Mouse (Mus musculus): ENCODE results near the gene Mtap. TPM values are rescaled to one million over a fixed set of nuclear protein-coding genes. Genes with fewer than 3 reads are reported as not detected.

The Mtap gene
- polyA plus RNA-seq, 1 experiment, result 66.0 TPM

DNA sequence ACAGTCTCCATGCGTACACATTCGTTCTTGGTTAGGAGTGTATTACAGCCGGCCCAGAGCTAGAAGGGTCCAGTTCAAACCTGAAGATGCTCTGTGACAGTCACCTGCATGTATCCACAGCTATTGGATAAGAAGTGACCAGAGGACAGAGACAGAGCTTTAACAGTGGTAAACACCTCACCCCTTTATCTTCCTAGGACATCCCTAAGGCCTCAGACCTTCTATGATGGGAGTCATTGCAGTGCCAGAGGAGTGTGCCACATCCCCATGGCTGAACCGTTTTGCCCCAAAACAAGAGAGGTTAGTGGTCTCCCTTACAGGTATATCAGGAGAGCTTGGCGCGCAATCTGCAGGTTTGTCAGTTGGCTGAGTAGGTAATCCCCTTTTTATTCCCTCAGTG is 34.0 kb downstream of the Mtap start:
- no peak overlapping the region for H3K9ac ChIP-seq (ENCODE audit: low read depth, poor library complexity, severe bottlenecking)
- TF ChIP-seq POLR2A (IDR thresholded peaks at IDR 0.05; ENCODE audit: insufficient read depth, low read length) (no peak), CTCF (IDR thresholded peaks at IDR 0.05; ENCODE audit: low read depth, low read length) (no peak), EP300 (IDR thresholded peaks at IDR 0.05; ENCODE audit: insufficient read depth, low read depth, low read length) (no peak)
- H3K4me1 ChIP-seq (ENCODE audit: control insufficient read depth, insufficient read depth, low read length), result peaks cover 1% of the 10 kb centered on the region
- H3K9me3 ChIP-seq (replicated peaks; ENCODE audit: control insufficient read depth, insufficient read depth, low read length, poor library complexity, severe bottlenecking), result peaks cover 10% of the 10 kb centered on the region; the same call in 1 of the 2 replicates
- H3K36me3 ChIP-seq (ENCODE audit: control insufficient read depth, insufficient read depth, low read length, poor library complexity, severe bottlenecking), result peaks cover 50% of the 10 kb centered on the region
- H3K4me3 ChIP-seq (ENCODE audit: low read depth, low read length), result no peak overlapping the region
- no peaks in the 10 kb centered on the region for H3K27me3 ChIP-seq (ENCODE audit: control insufficient read depth, insufficient read depth, low read length, poor library complexity, severe bottlenecking)
- no peak overlapping the region for H3K27ac ChIP-seq (ENCODE audit: insufficient read depth, low read length)

DNA sequence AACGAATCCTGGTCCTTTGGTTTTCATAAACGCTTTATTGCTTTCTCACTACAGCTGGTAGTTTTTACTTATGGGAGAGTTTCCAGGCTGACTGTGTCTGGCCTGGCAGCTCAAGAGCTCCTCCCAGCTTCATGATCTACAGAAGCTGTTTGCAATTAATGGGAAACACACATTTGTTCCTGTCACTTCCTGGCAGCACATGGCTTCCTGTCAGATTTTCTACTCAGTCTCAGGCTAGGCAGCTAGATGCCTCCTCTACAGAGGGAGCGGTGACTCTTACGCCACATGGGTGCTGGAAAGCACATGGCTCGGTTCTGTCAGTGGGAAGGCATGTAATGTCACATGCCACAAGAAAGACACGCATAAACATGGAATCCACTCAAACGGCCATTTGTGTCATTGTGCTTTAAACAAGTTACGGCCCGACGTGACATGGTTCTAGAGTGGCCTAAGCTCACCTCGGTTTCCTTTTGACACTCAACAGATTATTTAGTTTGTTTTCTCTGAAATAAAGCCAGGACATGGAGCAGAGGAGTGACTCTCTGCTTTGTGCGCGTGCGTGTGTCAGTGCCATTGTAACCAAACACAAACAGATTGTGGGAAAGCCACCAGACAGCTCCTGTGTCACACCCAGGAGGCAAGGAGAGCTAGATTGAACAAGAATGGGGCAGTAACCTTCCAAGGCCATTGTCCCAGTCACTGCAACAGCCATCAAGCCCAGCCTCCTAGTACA is 36.1 kb downstream of the Mtap start:
- no peak for TF ChIP-seq POLR2A (IDR thresholded peaks at IDR 0.05; ENCODE audit: insufficient read depth, low read length)
- TF ChIP-seq CTCF (IDR thresholded peaks at IDR 0.05; ENCODE audit: low read depth, low read length), result no peak
- no peak for TF ChIP-seq EP300 (IDR thresholded peaks at IDR 0.05; ENCODE audit: insufficient read depth, low read depth, low read length)
- Histone ChIP-seq H3K9me3 (replicated peaks; ENCODE audit: control insufficient read depth, insufficient read depth, low read length, poor library complexity, severe bottlenecking) (peaks cover 10% of the 10 kb centered on the region; the same call in 1 of the 2 replicates), H3K9ac (ENCODE audit: low read depth, poor library complexity, severe bottlenecking) (no peak overlapping the region), H3K27ac (ENCODE audit: insufficient read depth, low read length) (no peak overlapping the region), H3K4me1 (ENCODE audit: control insufficient read depth, insufficient read depth, low read length) (peaks cover 1% of the 10 kb centered on the region), H3K4me3 (ENCODE audit: low read depth, low read length) (no peak overlapping the region), H3K27me3 (ENCODE audit: control insufficient read depth, insufficient read depth, low read length, poor library complexity, severe bottlenecking) (no peaks in the 10 kb centered on the region), H3K36me3 (ENCODE audit: control insufficient read depth, insufficient read depth, low read length, poor library complexity, severe bottlenecking) (peaks cover 48% of the 10 kb centered on the region)

DNA sequence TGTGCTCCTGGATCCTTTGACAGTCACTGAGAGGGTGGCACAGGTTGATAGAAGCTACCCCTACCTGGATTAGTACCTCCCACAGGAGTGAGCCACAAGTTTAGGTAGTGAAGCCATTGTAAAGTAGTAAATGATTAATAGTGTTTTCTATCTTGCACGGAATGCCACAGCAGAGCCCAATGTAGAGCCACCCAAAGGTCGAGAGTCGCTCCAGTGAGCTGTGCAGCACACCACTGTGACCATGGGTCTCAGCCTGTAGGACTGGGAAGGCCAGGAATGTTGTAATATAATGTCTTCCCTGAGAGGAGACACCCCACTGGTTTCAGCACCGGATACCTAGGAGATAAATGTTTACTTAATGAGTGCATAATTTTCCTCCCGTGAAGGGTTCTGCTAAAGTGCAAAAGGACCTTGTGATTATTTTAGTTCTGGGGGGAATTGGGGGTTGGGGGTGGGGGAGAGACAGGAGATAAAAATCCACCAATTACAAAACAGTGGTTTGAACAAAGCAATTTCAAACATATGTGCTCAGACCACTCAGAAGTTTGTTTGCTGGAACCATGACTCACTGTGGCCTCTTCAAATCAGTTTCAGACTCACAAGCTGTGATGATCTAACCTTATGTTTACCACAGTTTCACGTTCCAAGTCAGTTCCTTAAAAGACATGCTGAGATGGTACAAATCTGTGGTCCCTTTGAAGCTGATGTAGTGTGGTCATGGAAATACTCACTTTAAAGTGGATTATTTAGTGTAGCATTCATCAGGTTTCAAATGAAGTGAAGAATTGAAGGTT is 40.8 kb downstream of the Mtap start:
- H3K27ac ChIP-seq (ENCODE audit: insufficient read depth, low read length), result no peak overlapping the region
- peaks cover 44% of the 10 kb centered on the region for H3K36me3 ChIP-seq (ENCODE audit: control insufficient read depth, insufficient read depth, low read length, poor library complexity, severe bottlenecking)
- H3K4me1 ChIP-seq (ENCODE audit: control insufficient read depth, insufficient read depth, low read length), result no peaks in the 10 kb centered on the region
- peaks cover 13% of the 10 kb centered on the region; the same call in 1 of the 2 replicates for H3K9me3 ChIP-seq (replicated peaks; ENCODE audit: control insufficient read depth, insufficient read depth, low read length, poor library complexity, severe bottlenecking)
- no peaks in the 10 kb centered on the region for H3K27me3 ChIP-seq (ENCODE audit: control insufficient read depth, insufficient read depth, low read length, poor library complexity, severe bottlenecking)
- no peak overlapping the region for H3K4me3 ChIP-seq (ENCODE audit: low read depth, low read length)
- TF ChIP-seq EP300 (IDR thresholded peaks at IDR 0.05; ENCODE audit: insufficient read depth, low read depth, low read length) (no peak), POLR2A (IDR thresholded peaks at IDR 0.05; ENCODE audit: insufficient read depth, low read length) (no peak), CTCF (IDR thresholded peaks at IDR 0.05; ENCODE audit: low read depth, low read length) (no peak)
- H3K9ac ChIP-seq (ENCODE audit: low read depth, poor library complexity, severe bottlenecking), result no peak overlapping the region

GRCm38 (mm10) chr4:89180121-89180520 is 43.2 kb downstream of the Mtap start:
- no peaks in the 10 kb centered on the region for H3K27me3 ChIP-seq (ENCODE audit: control insufficient read depth, insufficient read depth, low read length, poor library complexity, severe bottlenecking)
- peaks cover 18% of the 10 kb centered on the region for H3K9me3 ChIP-seq (replicated peaks; ENCODE audit: control insufficient read depth, insufficient read depth, low read length, poor library complexity, severe bottlenecking)
- TF ChIP-seq EP300 (IDR thresholded peaks at IDR 0.05; ENCODE audit: insufficient read depth, low read depth, low read length) (no peak), CTCF (IDR thresholded peaks at IDR 0.05; ENCODE audit: low read depth, low read length) (no peak), POLR2A (IDR thresholded peaks at IDR 0.05; ENCODE audit: insufficient read depth, low read length) (no peak)
- no peaks in the 10 kb centered on the region for H3K4me1 ChIP-seq (ENCODE audit: control insufficient read depth, insufficient read depth, low read length)
- no peak overlapping the region for H3K27ac ChIP-seq (ENCODE audit: insufficient read depth, low read length)
- H3K36me3 ChIP-seq (ENCODE audit: control insufficient read depth, insufficient read depth, low read length, poor library complexity, severe bottlenecking), result peaks cover 28% of the 10 kb centered on the region
- no peak overlapping the region for H3K9ac ChIP-seq (ENCODE audit: low read depth, poor library complexity, severe bottlenecking)
- H3K4me3 ChIP-seq (ENCODE audit: low read depth, low read length), result no peak overlapping the region

GRCm38 (mm10) chr4:89181656-89182055 is 44.7 kb downstream of the Mtap start:
- Histone ChIP-seq H3K27ac (ENCODE audit: insufficient read depth, low read length) (no peak overlapping the region), H3K36me3 (ENCODE audit: control insufficient read depth, insufficient read depth, low read length, poor library complexity, severe bottlenecking) (peaks cover 28% of the 10 kb centered on the region)

GRCm38 (mm10) chr4:89182486-89182885 is 45.6 kb downstream of the Mtap start:
- H3K27me3 ChIP-seq (ENCODE audit: control insufficient read depth, insufficient read depth, low read length, poor library complexity, severe bottlenecking), result no peaks in the 10 kb centered on the region
- H3K4me3 ChIP-seq (ENCODE audit: low read depth, low read length), result no peak overlapping the region
- no peak for TF ChIP-seq EP300 (IDR thresholded peaks at IDR 0.05; ENCODE audit: insufficient read depth, low read depth, low read length)
- H3K9me3 ChIP-seq (replicated peaks; ENCODE audit: control insufficient read depth, insufficient read depth, low read length, poor library complexity, severe bottlenecking), result peaks cover 18% of the 10 kb centered on the region
- peaks cover 22% of the 10 kb centered on the region for H3K36me3 ChIP-seq (ENCODE audit: control insufficient read depth, insufficient read depth, low read length, poor library complexity, severe bottlenecking)
- no peak overlapping the region for H3K9ac ChIP-seq (ENCODE audit: low read depth, poor library complexity, severe bottlenecking)
- no peaks in the 10 kb centered on the region for H3K4me1 ChIP-seq (ENCODE audit: control insufficient read depth, insufficient read depth, low read length)
- no peak overlapping the region for H3K27ac ChIP-seq (ENCODE audit: insufficient read depth, low read length)

More at GRCm38 (mm10) chr4:89181656-89182055, 44.7 kb downstream of the Mtap start:
- no peak overlapping the region for H3K9ac ChIP-seq (ENCODE audit: low read depth, poor library complexity, severe bottlenecking)
- H3K27me3 ChIP-seq (ENCODE audit: control insufficient read depth, insufficient read depth, low read length, poor library complexity, severe bottlenecking), result no peaks in the 10 kb centered on the region
- H3K4me3 ChIP-seq (ENCODE audit: low read depth, low read length), result no peak overlapping the region
- no peaks in the 10 kb centered on the region for H3K4me1 ChIP-seq (ENCODE audit: control insufficient read depth, insufficient read depth, low read length)
- no peak for TF ChIP-seq EP300 (IDR thresholded peaks at IDR 0.05; ENCODE audit: insufficient read depth, low read depth, low read length)
- H3K9me3 ChIP-seq (replicated peaks; ENCODE audit: control insufficient read depth, insufficient read depth, low read length, poor library complexity, severe bottlenecking), result peaks cover 18% of the 10 kb centered on the region
